Mouse (Mus musculus) brain, embryonic 14.5 days (tissue): ENCODE data around the gene Hspa1b.
"Not testable (repeated sequence)": the region's sequence is repeated elsewhere in the genome, so short reads cannot be mapped to it uniquely, and the experiment has no call there.

Experiments used
- CTCF ChIP-seq: fragments of 200-500 bp; IDR thresholded peaks from 2 replicates; pipeline ENCODE4 v1.5.1; 2012; ENCODE audit warnings: inconsistent platforms, mild to moderate bottlenecking, moderate library complexity, borderline replicate concordance; ENCODE audit not compliant: insufficient read depth, insufficient read length; ENCODE audit errors: extremely low read depth
- POLR2A ChIP-seq: fragments of 200-500 bp; IDR thresholded peaks from 2 replicates; pipeline ENCODE4 v1.6.1; 2012; ENCODE audit warnings: mild to moderate bottlenecking, inconsistent platforms, borderline replicate concordance; ENCODE audit not compliant: poor library complexity, insufficient read depth, insufficient read length, severe bottlenecking; ENCODE audit errors: extremely low read depth

- not testable (repeated sequence) for TF ChIP-seq CTCF, POLR2A
Measured at GRCm38 (mm10) chr17:34958734-34959129, 306 bp downstream of the Hspa1b start.
